Mouse (Mus musculus) frontal cortex, postnatal 10 days (tissue): ENCODE data around the gene 1700093K21Rik.
"Not testable (repeated sequence)": the region's sequence is repeated elsewhere in the genome, so short reads cannot be mapped to it uniquely, and the experiment has no call there.

Source experiments
- DNase-seq, 2 experiments: peaks; one replicate each; pipeline ENCODE4 v3.0.0; 2022; ENCODE audit warnings: low spot score in 2 of 2, mixed read lengths in 1 of 2

Gene 1700093K21Rik

DNA sequence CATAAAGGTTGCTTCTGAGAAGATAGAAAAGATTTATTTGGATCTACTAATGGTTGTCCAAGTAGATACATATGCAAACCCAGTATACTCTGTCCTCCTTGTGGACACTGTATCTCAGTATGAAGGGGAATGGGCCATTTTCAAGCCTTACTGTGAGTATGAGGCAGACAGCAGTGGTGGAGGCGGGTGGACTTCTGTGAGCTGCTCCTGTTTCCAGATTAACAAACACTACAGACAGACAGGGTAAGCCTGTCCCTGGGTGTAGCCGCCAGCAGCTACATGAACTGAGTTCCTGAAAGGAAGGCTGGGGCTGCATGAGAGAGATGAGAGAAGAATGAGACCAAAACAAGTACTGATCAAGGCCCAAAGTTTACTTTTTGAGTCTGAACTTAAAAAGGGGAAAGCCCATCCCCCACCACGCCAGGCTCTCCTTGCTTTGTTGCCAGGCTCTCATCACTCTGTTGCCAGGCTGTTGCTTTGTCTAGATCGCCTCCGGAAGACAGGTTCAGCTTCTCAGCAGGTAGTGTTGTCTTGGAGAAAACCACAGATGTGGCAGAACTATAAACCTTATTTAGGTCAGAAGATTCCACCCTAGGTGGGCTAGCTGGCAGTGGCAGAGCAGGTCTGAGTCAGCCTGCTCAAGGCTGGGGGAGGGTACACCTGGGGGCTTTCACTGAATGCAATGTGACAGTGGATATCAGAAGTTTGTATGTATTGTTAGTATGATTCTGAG lies at the start of gene 1700093K21Rik:
1700093K21Rik (minus strand) TSS at position 683 of the 733 bp plus-strand sequence.
- DNase-seq = no peak

GRCm38 (mm10) chr11:23570130-23570529 lies 49.2 kb upstream of the 1700093K21Rik start:
- no peak for DNase-seq

DNA sequence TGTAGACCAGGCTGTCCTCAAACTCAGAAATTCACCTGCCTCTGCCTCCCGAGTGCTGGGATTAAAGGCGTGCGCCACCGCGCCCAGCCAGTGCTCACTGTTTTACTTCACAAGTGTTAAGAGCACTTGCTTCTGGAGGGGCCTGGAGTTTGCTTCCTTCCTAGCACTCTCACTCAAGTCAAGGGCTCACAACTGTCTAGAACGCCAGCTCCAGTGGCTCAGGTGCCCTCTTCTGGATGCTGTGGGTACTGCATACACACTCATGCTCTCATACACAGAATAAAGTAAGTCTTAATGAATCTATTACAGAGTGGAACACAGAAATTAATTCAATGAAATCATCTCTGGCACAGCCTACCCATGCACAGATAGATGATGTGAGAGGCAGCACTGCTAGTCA lies 44.8 kb upstream of the 1700093K21Rik start:
- DNase-seq = peak; percentile 50 to 66

DNA sequence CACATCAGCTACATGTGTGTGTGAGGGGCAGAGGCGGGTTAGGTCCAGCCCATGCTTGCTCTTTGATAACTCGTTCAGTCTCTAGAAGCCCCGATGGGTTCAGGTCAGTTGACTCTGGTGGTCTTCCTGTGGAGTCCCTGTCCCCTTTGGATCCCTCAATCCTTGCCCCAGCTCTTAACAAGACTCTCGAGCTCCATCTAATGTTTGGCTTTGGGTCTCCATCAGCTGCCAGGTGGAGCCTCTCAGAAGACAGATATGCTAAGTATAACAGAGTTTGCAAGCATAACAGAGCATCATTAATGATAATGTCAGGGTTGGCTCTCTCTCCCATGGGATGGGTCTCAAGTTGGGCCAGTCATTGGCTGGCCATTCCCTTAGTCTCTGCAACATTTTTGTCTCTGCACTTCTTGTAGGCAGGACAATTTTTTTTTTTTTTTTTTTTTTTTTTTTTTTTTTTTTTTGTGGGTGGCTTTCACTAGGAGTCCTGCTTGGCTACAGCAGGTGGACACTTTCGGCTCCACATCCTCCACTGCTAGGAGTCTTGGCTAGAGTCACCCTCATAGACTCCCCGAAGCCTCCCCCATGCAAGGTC lies 36.2 kb upstream of the 1700093K21Rik start:
- DNase-seq = no peak

GRCm38 (mm10) chr11:23537446-23537845 lies 16.5 kb upstream of the 1700093K21Rik start:
- no peak for DNase-seq

DNA sequence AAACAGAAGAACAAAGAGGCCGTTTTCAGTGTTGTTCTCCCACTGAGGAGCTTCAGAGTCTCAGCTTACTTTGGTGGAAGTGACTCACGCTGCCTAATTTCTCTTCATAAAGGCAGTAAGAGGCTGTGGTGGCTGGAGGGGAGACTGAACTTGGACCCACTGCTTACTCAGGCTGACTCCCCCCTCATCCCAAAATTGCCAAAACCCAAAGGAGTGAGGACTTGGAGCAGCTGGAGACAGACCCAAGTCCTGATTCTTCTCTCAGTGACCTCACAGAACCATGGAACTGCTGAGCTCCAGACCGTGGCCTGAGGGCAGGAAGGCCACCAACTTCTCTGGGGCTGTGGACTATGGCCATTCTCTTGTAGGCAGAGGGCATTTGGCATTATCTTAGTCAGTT lies 2.0 kb downstream of the 1700093K21Rik start:
- DNase-seq = no peak

- DNase-seq = no peak
Measured at GRCm38 (mm10) chr11:23515315-23515714, 5.6 kb downstream of the 1700093K21Rik start.

- not testable (repeated sequence) for DNase-seq
Measured at GRCm38 (mm10) chr11:23514785-23515184, 6.2 kb downstream of the 1700093K21Rik start.

- DNase-seq = not testable (repeated sequence)
Measured at GRCm38 (mm10) chr11:23504801-23505200, 16.2 kb downstream of the 1700093K21Rik start.

DNA sequence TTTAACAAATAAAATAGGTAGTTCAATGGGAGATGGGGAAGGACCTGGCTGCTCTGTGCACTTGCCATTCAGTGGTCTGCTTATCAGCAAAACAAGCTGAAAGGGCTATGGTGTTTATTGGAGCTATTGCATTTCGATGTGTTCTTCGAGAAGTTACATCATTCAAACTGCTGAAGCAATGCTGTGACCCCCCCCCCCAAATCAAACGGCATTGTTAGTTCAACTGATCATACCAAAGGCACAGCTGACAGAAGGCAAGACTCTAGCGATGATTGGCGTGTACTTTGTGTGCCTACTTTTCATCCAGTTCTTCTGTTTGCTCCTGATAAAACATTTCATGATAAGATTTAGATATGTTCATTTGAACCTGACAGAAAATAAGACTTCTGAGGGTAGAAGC lies 22.3 kb downstream of the 1700093K21Rik start:
- DNase-seq = no peak

DNA sequence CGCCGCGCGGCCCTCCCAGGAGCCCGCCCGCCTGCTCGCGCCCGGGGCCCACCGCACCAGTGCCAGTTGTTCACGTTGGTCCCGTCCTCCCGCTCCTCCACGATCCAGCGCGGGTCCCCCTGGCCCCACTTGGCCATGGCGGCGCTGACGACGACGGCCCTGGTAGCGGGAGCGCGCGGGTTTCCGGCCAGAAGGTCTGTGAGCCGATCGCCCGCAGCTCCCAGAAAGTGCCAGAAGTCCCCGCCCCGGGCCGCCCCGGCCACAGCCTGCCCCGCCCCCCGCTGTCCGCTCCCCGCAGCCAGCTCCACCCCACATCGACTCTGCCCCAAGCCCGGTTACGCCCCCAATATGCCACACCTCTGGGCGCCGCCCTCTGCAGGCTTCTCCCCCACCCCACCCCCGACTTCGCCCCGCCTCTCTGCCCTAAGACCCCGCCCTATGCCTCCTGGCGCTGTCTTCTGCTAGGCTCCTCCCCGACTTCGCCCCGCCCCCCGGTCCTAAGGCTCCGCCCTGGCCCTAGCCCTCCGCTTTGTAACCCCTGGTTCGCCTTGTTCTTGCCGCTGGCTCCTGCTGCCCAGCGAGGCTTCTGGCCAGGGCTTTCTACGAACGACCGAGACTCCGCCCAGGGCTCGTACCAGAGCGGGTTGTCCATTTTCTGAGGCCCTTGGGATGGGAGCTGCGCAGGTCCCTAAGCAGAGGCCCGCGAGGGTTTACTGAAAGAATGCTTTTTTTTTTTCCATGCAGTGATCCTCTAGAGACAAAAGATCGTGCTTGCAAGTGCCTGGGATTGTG lies 23.0 kb downstream of the 1700093K21Rik start, which contains the start of gene Ahsa2:
Ahsa2 (minus strand) TSS at position 313 of the 792 bp plus-strand sequence.
- DNase-seq = peak; percentile 91 to 94

- peak in 1 of 2 experiments; percentile 68 for DNase-seq
Measured at GRCm38 (mm10) chr11:23497335-23497717, 23.6 kb downstream of the 1700093K21Rik start.

DNA sequence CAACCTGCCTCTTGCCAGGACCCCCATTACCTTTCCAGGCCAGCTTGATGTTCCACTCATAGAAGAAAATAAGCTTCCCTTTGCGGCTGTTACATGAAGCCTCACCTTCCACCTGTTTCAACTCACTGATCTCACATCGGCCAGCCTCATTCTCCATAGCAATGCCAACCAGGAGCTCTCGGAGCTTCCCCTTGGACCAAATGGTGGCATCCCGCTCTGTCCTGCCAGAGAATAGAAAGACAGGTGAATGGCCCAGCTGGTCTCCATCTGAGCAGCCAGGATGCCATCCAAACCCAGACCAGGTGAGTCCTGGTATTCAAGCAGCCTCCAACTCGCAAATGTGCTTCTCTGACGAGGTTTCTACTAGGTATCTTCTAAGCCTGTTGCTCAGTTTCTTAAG lies 24.3 kb downstream of the 1700093K21Rik start:
- DNase-seq = peak in 1 of 2 experiments; percentile 12

GRCm38 (mm10) chr11:23495231-23495630 lies 25.7 kb downstream of the 1700093K21Rik start:
- no peak for DNase-seq

GRCm38 (mm10) chr11:23492048-23492790 lies 28.7 kb downstream of the 1700093K21Rik start:
- no peak for DNase-seq

DNA sequence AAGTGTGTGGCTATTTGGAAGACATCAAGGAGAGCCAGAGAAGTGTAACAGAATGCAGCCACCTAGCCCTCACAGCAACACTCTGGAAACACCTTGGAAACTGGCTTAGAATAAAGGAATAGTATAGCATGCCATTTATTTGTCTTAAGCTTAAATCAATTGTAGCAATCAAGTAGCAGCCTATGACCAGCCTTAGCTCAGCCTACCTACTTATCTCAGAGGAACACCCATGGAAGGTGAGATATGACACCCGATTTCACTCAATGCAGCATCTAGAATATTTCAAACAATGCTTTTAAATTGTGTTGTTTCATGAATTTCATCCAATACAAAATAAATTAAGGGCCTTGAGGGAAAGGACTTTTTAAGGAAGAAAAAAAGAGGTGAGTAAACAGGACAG lies 31.0 kb downstream of the 1700093K21Rik start:
- no peak for DNase-seq
